Mouse (Mus musculus): ENCODE results near the gene Mea1. TPM values are rescaled to one million over a fixed set of nuclear protein-coding genes. Genes with fewer than 3 reads are reported as not detected.
A peak's percentile ranks its signal among the peaks of the same experiment; 100 is the strongest.

The Mea1 gene
- 15.1 and 22.6 TPM in 2 replicates for total RNA-seq (2015; ENCODE audit: low replicate concordance)
- 4.2 and 10.9 TPM in 2 replicates for total RNA-seq (2017; ENCODE audit: low replicate concordance)

- no peak for ATAC-seq (replicated peaks; ENCODE audit: low FRiP score, poor library complexity, severe bottlenecking)
Observed at GRCm38 (mm10) chr17:46678416-46678815, at the start of gene Mea1. Mea1 (plus strand) TSS chr17:46678793.

GRCm38 (mm10) chr17:46629685-46630441 is 48.7 kb upstream of the Mea1 start:
- ATAC-seq (replicated peaks; ENCODE audit: low FRiP score, poor library complexity, severe bottlenecking), result no peak

GRCm38 (mm10) chr17:46636831-46637523 is 41.6 kb upstream of the Mea1 start:
- ATAC-seq (replicated peaks; ENCODE audit: low FRiP score, poor library complexity, severe bottlenecking), result no peak

GRCm38 (mm10) chr17:46639929-46640328 is 38.7 kb upstream of the Mea1 start:
- ATAC-seq (replicated peaks; ENCODE audit: low FRiP score, poor library complexity, severe bottlenecking), result no peak

- ATAC-seq (replicated peaks; ENCODE audit: low FRiP score, poor library complexity, severe bottlenecking), result no peak
Observed at GRCm38 (mm10) chr17:46642060-46642459, 36.5 kb upstream of the Mea1 start.

GRCm38 (mm10) chr17:46644152-46644805 is 34.3 kb upstream of the Mea1 start:
- ATAC-seq (replicated peaks; ENCODE audit: low FRiP score, poor library complexity, severe bottlenecking), result no peak

- ATAC-seq (replicated peaks; ENCODE audit: low FRiP score, poor library complexity, severe bottlenecking), result 0 out of 2 replicates have a peak, but pooled peaks have one; percentile 6
Observed at GRCm38 (mm10) chr17:46644916-46645475, 33.6 kb upstream of the Mea1 start.

GRCm38 (mm10) chr17:46645561-46646321 is 32.9 kb upstream of the Mea1 start, which contains the start of the genes Klc4 and Mrpl2:
Klc4 (minus strand) TSS chr17:46646022.
Mrpl2 (plus strand) TSS chr17:46646229.
- ATAC-seq (replicated peaks; ENCODE audit: low FRiP score, poor library complexity, severe bottlenecking), result peak; percentile 83

- ATAC-seq (replicated peaks; ENCODE audit: low FRiP score, poor library complexity, severe bottlenecking), result peak; percentile 65
Observed at GRCm38 (mm10) chr17:46646322-46646662, 32.3 kb upstream of the Mea1 start.

GRCm38 (mm10) chr17:46647279-46647678 is 31.3 kb upstream of the Mea1 start:
- no peak for ATAC-seq (replicated peaks; ENCODE audit: low FRiP score, poor library complexity, severe bottlenecking)

- ATAC-seq (replicated peaks; ENCODE audit: low FRiP score, poor library complexity, severe bottlenecking), result no peak
Observed at GRCm38 (mm10) chr17:46648436-46648835, 30.2 kb upstream of the Mea1 start.

- no peak for ATAC-seq (replicated peaks; ENCODE audit: low FRiP score, poor library complexity, severe bottlenecking)
Observed at GRCm38 (mm10) chr17:46649811-46650210, 28.8 kb upstream of the Mea1 start.

GRCm38 (mm10) chr17:46650232-46651031 is 28.2 kb upstream of the Mea1 start, which contains the start of gene Cul7:
Cul7 (plus strand) TSS chr17:46650337.
- peak; percentile 63 for ATAC-seq (replicated peaks; ENCODE audit: low FRiP score, poor library complexity, severe bottlenecking)

GRCm38 (mm10) chr17:46651292-46651691 is 27.3 kb upstream of the Mea1 start:
- no peak for ATAC-seq (replicated peaks; ENCODE audit: low FRiP score, poor library complexity, severe bottlenecking)

GRCm38 (mm10) chr17:46651755-46652547 is 26.6 kb upstream of the Mea1 start:
- no peak for ATAC-seq (replicated peaks; ENCODE audit: low FRiP score, poor library complexity, severe bottlenecking)

GRCm38 (mm10) chr17:46656054-46656453 is 22.5 kb upstream of the Mea1 start:
- ATAC-seq (replicated peaks; ENCODE audit: low FRiP score, poor library complexity, severe bottlenecking), result no peak

GRCm38 (mm10) chr17:46661351-46661750 is 17.2 kb upstream of the Mea1 start:
- ATAC-seq (replicated peaks; ENCODE audit: low FRiP score, poor library complexity, severe bottlenecking), result no peak

- ATAC-seq (replicated peaks; ENCODE audit: low FRiP score, poor library complexity, severe bottlenecking), result no peak
Observed at GRCm38 (mm10) chr17:46661981-46662380, 16.6 kb upstream of the Mea1 start.
